Mouse (Mus musculus) cerebellum, adult 9-10 months (tissue): Measurements from ENCODE around the gene Sept3.
"Not testable (repeated sequence)": the region's sequence is repeated elsewhere in the genome, so short reads cannot be mapped to it uniquely, and the experiment has no call there.

Source experiments
- DNase-seq: peaks from one replicate; pipeline ENCODE4 v3.0.0; 2022

Gene Sept3

GRCm38 (mm10) chr15:82274593-82274926 is at the start of gene Sept3:
Sept3 (plus strand) TSS chr15:82274893.
- DNase-seq = no peak

DNA sequence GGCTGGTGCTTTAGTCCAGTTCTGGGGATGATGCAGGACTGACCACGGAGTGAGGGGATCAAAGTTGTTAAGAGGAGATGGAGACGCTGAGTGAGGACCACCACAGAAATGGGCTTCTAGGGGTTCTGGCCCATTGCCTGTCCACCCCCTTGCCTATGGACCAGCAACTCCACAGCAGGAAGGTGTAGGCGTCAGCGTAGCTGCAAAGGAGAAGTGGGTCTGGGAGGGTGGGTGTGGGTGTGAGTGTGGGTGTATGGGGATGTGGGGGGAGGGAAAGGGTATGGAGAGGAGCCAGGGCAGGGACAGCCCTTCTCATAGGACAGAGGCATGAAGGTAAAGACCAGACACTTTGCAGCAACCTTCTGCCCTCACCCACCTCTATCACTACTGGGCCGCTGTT is 48.9 kb upstream of the Sept3 start:
- no peak for DNase-seq

- DNase-seq = no peak
These were observed 45.1 kb upstream of the Sept3 start for GRCm38 (mm10) chr15:82229542-82230045.

DNA sequence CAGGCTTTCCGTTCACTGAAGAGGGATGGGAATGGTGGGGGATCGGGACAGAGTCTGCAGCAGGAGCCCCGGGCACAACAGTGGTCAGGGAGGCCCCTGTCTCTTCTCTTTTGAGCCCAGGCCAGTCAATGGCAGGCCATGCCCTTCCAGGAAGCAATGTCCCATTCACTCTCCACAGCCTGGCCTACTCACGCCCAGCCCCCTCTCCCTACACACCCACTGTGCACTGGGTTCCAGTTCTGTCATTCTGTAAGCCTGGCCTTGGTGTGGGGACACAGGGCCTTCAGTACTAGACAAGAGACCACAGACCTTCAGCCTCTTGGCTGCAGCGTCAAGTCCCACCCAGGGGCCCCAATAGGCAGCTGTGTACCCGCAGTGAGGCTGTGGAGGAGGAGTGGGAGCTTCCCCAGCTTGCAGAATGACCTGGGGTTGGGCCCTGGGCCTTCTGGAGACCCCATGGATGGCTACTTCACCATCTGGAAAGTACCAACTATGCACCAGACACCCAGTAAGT is 44.5 kb upstream of the Sept3 start:
- DNase-seq = peak; percentile 31

- no peak for DNase-seq
These were observed 43.6 kb upstream of the Sept3 start for GRCm38 (mm10) chr15:82231100-82231499.

DNA sequence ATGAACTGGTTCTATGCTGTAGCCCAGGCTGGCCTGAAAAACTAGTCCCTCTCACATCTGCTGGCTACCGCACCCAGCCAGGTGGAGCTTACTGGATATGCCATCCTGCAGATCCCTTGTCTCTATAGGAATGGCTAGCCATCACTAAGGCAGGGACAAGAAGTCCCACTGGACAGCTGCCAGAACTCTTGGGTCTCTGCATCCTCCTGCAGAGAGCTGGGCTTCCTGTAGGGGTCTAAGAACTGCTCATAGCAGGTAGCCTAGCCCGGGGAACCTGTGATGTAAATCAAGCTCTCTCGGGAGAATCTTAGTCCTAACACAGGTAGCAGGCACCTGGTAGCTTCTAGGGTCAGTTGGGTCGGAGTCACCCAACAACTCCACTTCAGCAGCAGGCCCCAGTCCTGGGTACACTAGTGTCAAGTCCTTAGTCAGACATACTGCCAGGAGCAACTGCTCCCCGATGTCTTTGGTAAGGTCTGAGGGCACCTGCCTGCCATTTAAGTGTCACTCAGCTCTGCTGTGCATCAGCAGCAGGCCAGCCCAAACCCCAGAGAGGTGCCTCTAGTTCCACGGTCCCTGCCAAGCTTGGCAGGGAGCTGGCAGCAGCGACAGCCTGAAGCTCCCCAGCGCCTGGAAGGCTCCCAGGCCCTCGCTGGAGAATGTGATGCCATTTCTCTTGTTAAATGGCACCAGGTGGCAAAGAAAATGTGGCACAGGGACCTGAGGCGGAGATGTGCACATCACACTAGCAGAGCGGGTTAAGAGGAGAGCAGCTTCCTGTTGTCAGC is 42.9 kb upstream of the Sept3 start:
- peak; percentile 94 for DNase-seq

GRCm38 (mm10) chr15:82232651-82233050 is 42.0 kb upstream of the Sept3 start:
- DNase-seq = no peak

GRCm38 (mm10) chr15:82235661-82236060 is 39.0 kb upstream of the Sept3 start:
- DNase-seq = peak; percentile 38

DNA sequence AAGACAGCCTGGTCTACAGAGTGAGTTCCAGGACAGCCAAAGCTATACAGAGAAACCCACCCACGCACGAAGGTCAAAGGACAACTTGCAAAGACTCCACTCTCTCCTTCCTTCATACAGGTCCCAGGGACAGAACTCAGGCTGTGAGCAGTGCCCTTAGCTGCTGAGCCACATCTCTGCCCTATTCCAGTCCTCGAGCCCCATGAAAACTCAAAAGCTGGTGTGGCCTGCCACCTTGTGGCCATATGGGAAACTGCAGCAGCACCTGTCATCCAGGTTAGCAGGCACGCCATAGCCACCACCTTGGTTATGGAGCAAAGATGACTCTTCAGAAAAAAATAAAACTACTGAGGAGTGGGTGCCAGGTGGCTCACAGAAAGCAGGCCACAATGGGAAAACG is 38.1 kb upstream of the Sept3 start:
- DNase-seq = peak; percentile 95

- no peak for DNase-seq
These were observed 31.4 kb upstream of the Sept3 start for GRCm38 (mm10) chr15:82243311-82243710.

- no peak for DNase-seq
These were observed 31.0 kb upstream of the Sept3 start for GRCm38 (mm10) chr15:82243742-82244114.

GRCm38 (mm10) chr15:82244115-82244804 is 30.4 kb upstream of the Sept3 start, which contains the start of gene Cenpm:
Cenpm (minus strand) TSS chr15:82244748.
- DNase-seq = peak; percentile 90

DNA sequence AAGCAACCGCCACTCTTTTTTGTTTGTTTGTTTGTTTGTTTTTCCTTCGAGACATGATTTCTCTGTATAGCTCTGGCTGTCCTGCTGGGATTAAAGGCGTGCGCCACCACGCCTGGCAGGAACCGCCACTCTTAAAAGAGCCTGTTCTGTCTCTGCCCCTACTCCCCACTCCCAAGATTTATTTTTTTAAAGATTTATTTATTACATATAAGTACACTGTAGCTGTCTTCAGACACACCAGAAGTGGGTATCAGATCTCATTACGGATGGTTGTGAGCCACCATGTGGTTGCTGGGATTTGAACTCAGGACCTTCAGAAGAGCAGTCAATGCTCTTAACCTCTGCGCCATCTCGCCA is 29.9 kb upstream of the Sept3 start:
- not testable (repeated sequence) for DNase-seq

GRCm38 (mm10) chr15:82247131-82247776 is 27.4 kb upstream of the Sept3 start:
- no peak for DNase-seq

- no peak for DNase-seq
These were observed 23.1 kb upstream of the Sept3 start for GRCm38 (mm10) chr15:82251579-82251978.

- DNase-seq = no peak
These were observed 22.6 kb upstream of the Sept3 start, which contains the start of gene 1500009C09Rik for GRCm38 (mm10) chr15:82252097-82252496. 1500009C09Rik (plus strand) TSS chr15:82252397.

DNA sequence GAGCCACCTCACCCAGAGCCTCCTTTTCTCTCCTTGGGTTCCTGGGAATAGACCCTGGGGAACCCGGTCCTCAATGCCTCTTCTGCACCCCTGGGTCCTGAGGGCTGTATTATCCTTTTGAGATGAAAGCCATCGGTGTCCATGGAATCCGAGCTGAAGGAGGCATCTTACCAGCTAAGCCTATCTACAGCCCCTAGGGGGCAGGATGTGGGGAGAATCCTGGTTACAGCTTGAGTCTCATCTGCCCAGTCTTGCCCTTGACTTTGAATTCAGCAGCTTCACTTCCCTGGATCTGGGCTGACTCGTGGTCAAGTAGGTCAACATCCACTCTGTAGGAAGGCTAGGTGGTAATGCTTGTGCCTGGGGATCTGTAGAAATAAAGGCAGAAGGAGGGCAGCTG is 19.4 kb upstream of the Sept3 start:
- DNase-seq = peak; percentile 53

GRCm38 (mm10) chr15:82255944-82256383 is 18.7 kb upstream of the Sept3 start:
- DNase-seq = peak; percentile 88

GRCm38 (mm10) chr15:82259510-82259909 is 15.2 kb upstream of the Sept3 start:
- DNase-seq = peak; percentile 66

- DNase-seq = peak; percentile 83
These were observed 8.3 kb upstream of the Sept3 start for GRCm38 (mm10) chr15:82266356-82266755.

DNA sequence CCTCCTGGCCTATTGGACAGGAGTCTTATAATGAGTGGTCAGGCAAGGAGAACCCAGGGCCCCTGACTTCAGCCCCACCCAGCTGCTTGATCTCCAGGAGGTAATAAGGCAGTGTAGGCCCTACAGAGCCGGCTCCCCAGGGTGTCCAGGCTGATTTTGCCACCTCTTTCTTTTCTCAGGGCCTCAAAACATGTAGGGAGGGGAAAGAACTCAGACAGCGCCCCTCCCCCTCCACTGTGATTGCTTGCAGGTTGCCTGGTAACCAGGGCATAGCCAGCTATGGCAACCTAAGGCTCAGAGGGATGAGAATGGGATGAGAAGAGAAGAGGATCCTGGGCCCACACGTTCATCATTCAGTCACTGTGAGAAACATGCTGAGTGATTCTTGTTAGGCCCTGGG is 6.5 kb upstream of the Sept3 start:
- DNase-seq = peak; percentile 51

- peak; percentile 85 for DNase-seq
These were observed 5.9 kb upstream of the Sept3 start for GRCm38 (mm10) chr15:82268783-82269182.

- peak; percentile 89 for DNase-seq
These were observed 3.5 kb upstream of the Sept3 start for GRCm38 (mm10) chr15:82271201-82271600.
